Mouse (Mus musculus) megakaryocyte, embryonic 14.5 days (primary cell): ENCODE data around the gene Gfi1b. TPM values are rescaled to one million over a fixed set of nuclear protein-coding genes. Genes with fewer than 3 reads are reported as not detected.

ENCODE experiments used
- H3K27me3 ChIP-seq: replicated peaks from 2 replicates; pipeline ENCODE3; 2012; ENCODE audit warnings: inconsistent platforms
- H3K36me3 ChIP-seq: replicated peaks from 2 replicates; pipeline ENCODE3; 2012; ENCODE audit warnings: low read length, inconsistent platforms, mixed read lengths
- H3K4me1 ChIP-seq: 2 replicates; pipeline ENCODE4 v1.6.1; 2012; ENCODE audit warnings: inconsistent platforms
- H3K4me3 ChIP-seq: replicated peaks from 2 replicates; pipeline ENCODE3; 2012; ENCODE audit warnings: moderate library complexity, mild to moderate bottlenecking, inconsistent platforms
- H3K9me3 ChIP-seq: 2 replicates; pipeline ENCODE4 v1.6.1; 2012; ENCODE audit warnings: inconsistent platforms
- FLI1 ChIP-seq: IDR thresholded peaks from 2 replicates; pipeline ENCODE4 v1.6.1; 2012; ENCODE audit warnings: low read length, inconsistent platforms, mixed read lengths
- GATA1 ChIP-seq: IDR thresholded peaks from 3 replicates; pipeline ENCODE4 v1.6.1; 2012; ENCODE audit warnings: mixed read lengths, low read length, inconsistent platforms, borderline replicate concordance
- polyA plus RNA-seq: library from polyadenylated mRNA; stranded (reverse); fragments of >175 nt; gene quantifications from 2 replicates; pipeline ENCODE4 v1.2.3, GENCODE M21; 2012; ENCODE audit warnings: low replicate concordance; ENCODE audit not compliant: insufficient read depth

The Gfi1b gene
- polyA plus RNA-seq: 225 and 586 TPM in 2 replicates

- peak within 1 kb of the TSS; percentile 90 for H3K4me3 ChIP-seq
- peaks cover 91% of the 10 kb centered on the region for H3K4me1 ChIP-seq
- peaks cover 11% of the 10 kb centered on the region for H3K27me3 ChIP-seq
- H3K9me3 ChIP-seq: peaks cover 3% of the 10 kb centered on the region; the same call in 1 of the 2 replicates
- peaks cover 31% of the 10 kb centered on the region for H3K36me3 ChIP-seq
- TF ChIP-seq FLI1 (no peak), GATA1 (no peak)
Observed at GRCm38 (mm10) chr2:28621664-28622171, at the start of gene Gfi1b. Gfi1b (minus strand) TSS chr2:28621982.

GRCm38 (mm10) chr2:28671438-28671837, 49.7 kb upstream of the Gfi1b start:
- H3K9me3 ChIP-seq: no peaks in the 10 kb centered on the region
- TF ChIP-seq FLI1 (no peak), GATA1 (no peak)
- no peaks in the 10 kb centered on the region for H3K27me3 ChIP-seq
- peaks cover 98% of the 10 kb centered on the region for H3K36me3 ChIP-seq
- H3K4me3 ChIP-seq: no peak overlapping the region
- H3K4me1 ChIP-seq: no peaks in the 10 kb centered on the region

GRCm38 (mm10) chr2:28665818-28666217, 44.0 kb upstream of the Gfi1b start:
- Histone ChIP-seq H3K4me1 (no peaks in the 10 kb centered on the region), H3K9me3 (no peaks in the 10 kb centered on the region), H3K27me3 (no peaks in the 10 kb centered on the region), H3K4me3 (no peak overlapping the region), H3K36me3 (peaks cover 98% of the 10 kb centered on the region)
- TF ChIP-seq FLI1 (no peak), GATA1 (no peak)

- Histone ChIP-seq H3K4me1 (no peaks in the 10 kb centered on the region), H3K4me3 (no peak overlapping the region), H3K9me3 (no peaks in the 10 kb centered on the region), H3K36me3 (peaks cover 96% of the 10 kb centered on the region), H3K27me3 (no peaks in the 10 kb centered on the region)
- no peak for TF ChIP-seq FLI1
Observed at GRCm38 (mm10) chr2:28662891-28663290, 41.1 kb upstream of the Gfi1b start.

- TF ChIP-seq FLI1: no peak
- no peak for TF ChIP-seq GATA1
- peaks cover 9% of the 10 kb centered on the region for H3K4me1 ChIP-seq
- H3K4me3 ChIP-seq: no peak overlapping the region
- H3K27me3 ChIP-seq: no peaks in the 10 kb centered on the region
- H3K9me3 ChIP-seq: no peaks in the 10 kb centered on the region
- peaks cover 78% of the 10 kb centered on the region for H3K36me3 ChIP-seq
Observed at GRCm38 (mm10) chr2:28656216-28656615, 34.4 kb upstream of the Gfi1b start.

GRCm38 (mm10) chr2:28654295-28654694, 32.5 kb upstream of the Gfi1b start:
- Histone ChIP-seq H3K9me3 (no peaks in the 10 kb centered on the region), H3K4me1 (peaks cover 9% of the 10 kb centered on the region), H3K4me3 (no peak overlapping the region), H3K36me3 (peaks cover 61% of the 10 kb centered on the region), H3K27me3 (no peaks in the 10 kb centered on the region)
- TF ChIP-seq GATA1 (no peak), FLI1 (no peak)

- TF ChIP-seq GATA1: no peak
- no peak for TF ChIP-seq FLI1
- Histone ChIP-seq H3K36me3 (peaks cover 52% of the 10 kb centered on the region), H3K4me1 (peaks cover 13% of the 10 kb centered on the region), H3K9me3 (no peaks in the 10 kb centered on the region), H3K27me3 (no peaks in the 10 kb centered on the region), H3K4me3 (no peak overlapping the region)
Observed at GRCm38 (mm10) chr2:28653351-28653750, 31.6 kb upstream of the Gfi1b start.

- H3K9me3 ChIP-seq: no peaks in the 10 kb centered on the region
- peaks cover 28% of the 10 kb centered on the region for H3K36me3 ChIP-seq
- no peaks in the 10 kb centered on the region for H3K27me3 ChIP-seq
- TF ChIP-seq GATA1: no peak
- TF ChIP-seq FLI1: no peak
- H3K4me3 ChIP-seq: no peak overlapping the region
- peaks cover 24% of the 10 kb centered on the region for H3K4me1 ChIP-seq
Observed at GRCm38 (mm10) chr2:28650526-28650925, 28.7 kb upstream of the Gfi1b start.

- Histone ChIP-seq H3K4me3 (no peak overlapping the region), H3K4me1 (peaks cover 44% of the 10 kb centered on the region), H3K27me3 (no peaks in the 10 kb centered on the region), H3K9me3 (no peaks in the 10 kb centered on the region), H3K36me3 (no peaks in the 10 kb centered on the region)
- TF ChIP-seq GATA1: no peak
- TF ChIP-seq FLI1: no peak
Observed at GRCm38 (mm10) chr2:28643081-28643480, 21.3 kb upstream of the Gfi1b start.

GRCm38 (mm10) chr2:28641435-28641941, 19.7 kb upstream of the Gfi1b start:
- TF ChIP-seq FLI1 (no peak), GATA1 (no peak)
- no peaks in the 10 kb centered on the region for H3K9me3 ChIP-seq
- H3K4me3 ChIP-seq: peak overlapping the region; percentile 95
- H3K27me3 ChIP-seq: peaks cover 2% of the 10 kb centered on the region
- peaks cover 48% of the 10 kb centered on the region for H3K4me1 ChIP-seq
- no peaks in the 10 kb centered on the region for H3K36me3 ChIP-seq
